Mouse (Mus musculus) neural tube, embryonic 14.5 days (tissue): Measurements from ENCODE around the gene Vmn1r198. TPM values are rescaled to one million over a fixed set of nuclear protein-coding genes. Genes with fewer than 3 reads are reported as not detected.
"Not testable (repeated sequence)": the region's sequence is repeated elsewhere in the genome, so short reads cannot be mapped to it uniquely, and the experiment has no call there.

Experiments
- ATAC-seq: fragments of 200-750 bp; cut with Nextera tagmentation; 2 replicates; pipeline ENCODE4 v1.8.0; 2017; ENCODE audit warnings: low read depth, mild to moderate bottlenecking, moderate TSS enrichment, moderate library complexity
- H3K27ac ChIP-seq: fragments of 300-500 bp; sonication (generic); 2 replicates; pipeline ENCODE4 v1.5.1; 2014; ENCODE audit warnings: low read depth, mild to moderate bottlenecking, control low read depth, low read length, moderate library complexity, mixed read lengths
- H3K27me3 ChIP-seq: fragments of 300-500 bp; sonication (generic); 2 replicates; pipeline ENCODE4 v1.6.1; 2014; ENCODE audit warnings: low read length; ENCODE audit not compliant: control insufficient read depth, insufficient read depth
- H3K36me3 ChIP-seq: fragments of 300-500 bp; sonication (generic); 2 replicates; pipeline ENCODE4 v1.6.1; 2014; ENCODE audit warnings: low read length, mixed read lengths; ENCODE audit not compliant: control insufficient read depth, insufficient read depth
- H3K4me1 ChIP-seq: fragments of 300-500 bp; sonication (generic); 2 replicates; pipeline ENCODE4 v1.6.1; 2014; ENCODE audit warnings: low read length; ENCODE audit not compliant: control insufficient read depth, insufficient read depth
- H3K4me2 ChIP-seq: fragments of 300-500 bp; sonication (generic); 2 replicates; pipeline ENCODE4 v1.6.1; 2014; ENCODE audit warnings: mild to moderate bottlenecking, low read depth, low read length, control low read depth
- H3K4me3 ChIP-seq: fragments of 300-500 bp; sonication (generic); 2 replicates; pipeline ENCODE4 v1.5.1; 2014; ENCODE audit warnings: low read depth, low read length, control low read depth, mixed read lengths
- H3K9ac ChIP-seq: fragments of 300-500 bp; sonication (generic); replicated peaks from 2 replicates; pipeline ENCODE4 v1.6.1; 2014; ENCODE audit warnings: low read depth, mild to moderate bottlenecking, control low read depth, low read length, mixed read lengths
- H3K9me3 ChIP-seq: fragments of 300-500 bp; sonication (generic); 2 replicates; pipeline ENCODE4 v1.6.1; 2016; ENCODE audit warnings: low read length; ENCODE audit not compliant: control insufficient read depth
- WGBS: fragments of 180-500 bp; shearing (Covaris S2); extraction: QIAGEN DNeasy Blood & Tissue Kit; methylation state at CpG from one replicate; pipeline ENCODE4 v1.1.7; 2014; 5-methylcytosine and 5-hydroxymethylcytosine counted together
- polyA plus RNA-seq: library from polyadenylated mRNA; unstranded; fragments of >200 nt; fragmentation: Nextera tagmentation; extraction: Ambion mirVana; gene quantifications from 2 replicates; pipeline ENCODE4 v1.2.1, GENCODE M21; 2014

The Vmn1r198 gene
- polyA plus RNA-seq, 1 experiment from 2014 or later = not detected

DNA sequence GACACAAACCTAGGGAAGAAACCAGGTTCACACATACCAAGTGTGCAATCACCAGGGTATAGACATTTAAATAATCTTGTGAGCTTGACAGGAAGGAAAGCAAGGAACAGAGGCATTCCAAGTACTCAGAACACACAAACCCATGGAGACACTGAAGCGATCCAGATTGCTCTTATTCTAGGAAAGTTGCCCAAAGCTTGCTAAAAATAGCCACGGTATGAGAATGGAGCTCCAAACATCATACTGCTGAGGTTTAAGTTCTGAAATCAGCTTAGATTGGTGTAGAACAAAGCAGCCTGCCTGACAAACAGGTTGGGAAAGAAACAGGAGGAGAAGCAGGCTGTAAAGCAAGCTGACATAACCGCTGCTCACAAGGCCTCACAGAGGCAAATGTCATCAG is 31.0 kb downstream of the Vmn1r198 start:
- H3K4me3 ChIP-seq, H3K36me3 ChIP-seq, H3K9me3 ChIP-seq, H3K4me1 ChIP-seq, ATAC-seq, H3K27me3 ChIP-seq, H3K4me2 ChIP-seq, H3K27ac ChIP-seq, H3K9ac ChIP-seq: not testable (repeated sequence)
- WGBS = 74% methylated on average over 3 of the region's 3 CpGs

DNA sequence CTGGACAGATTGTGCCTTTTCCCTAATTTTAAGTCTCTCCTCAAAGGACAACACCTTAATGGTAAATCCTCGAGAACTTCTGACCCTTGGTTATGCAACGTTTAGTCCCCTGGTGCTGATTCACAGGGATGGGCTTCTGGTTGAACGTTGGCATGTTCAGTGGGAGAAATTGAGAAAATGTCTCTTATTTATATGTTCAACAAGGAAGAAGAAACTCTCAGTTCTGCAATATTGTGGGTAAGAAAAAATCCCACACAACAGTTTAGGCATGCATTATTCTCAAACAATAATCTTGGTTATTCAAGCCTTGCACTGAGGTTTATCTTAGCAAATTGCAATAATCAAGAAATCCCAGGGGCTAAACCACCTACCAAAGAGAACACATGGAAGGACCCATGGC is 33.2 kb downstream of the Vmn1r198 start:
- 95% methylated on average over 3 of the region's 3 CpGs for WGBS
- H3K9me3 ChIP-seq = no peaks in the 10 kb centered on the region
- no peak for ATAC-seq

DNA sequence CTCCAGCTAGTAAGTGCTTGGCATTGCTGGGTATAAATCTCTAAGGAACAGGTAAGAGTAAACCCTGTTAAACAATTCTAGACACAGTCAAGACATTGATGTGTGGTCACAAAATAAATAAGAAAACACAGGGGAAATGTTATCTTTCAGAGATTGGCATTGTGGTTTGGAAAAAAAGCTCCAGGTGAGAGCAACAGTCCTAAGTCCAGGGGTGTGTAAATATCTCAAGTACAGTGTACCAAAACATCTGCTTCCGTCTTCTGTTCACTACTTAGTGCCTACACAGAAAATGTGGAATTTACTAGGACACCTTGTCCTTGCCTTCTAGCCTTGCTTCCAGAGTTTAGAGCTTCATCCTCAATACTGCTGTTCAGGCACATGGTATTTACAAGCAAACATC is 36.9 kb downstream of the Vmn1r198 start:
- Histone ChIP-seq H3K36me3 (no peaks in the 10 kb centered on the region), H3K9ac (no peak overlapping the region), H3K4me2 (no peak overlapping the region), H3K4me1 (no peaks in the 10 kb centered on the region), H3K27ac (no peak overlapping the region), H3K27me3 (no peaks in the 10 kb centered on the region), H3K9me3 (no peaks in the 10 kb centered on the region), H3K4me3 (no peak overlapping the region)
- no peak for ATAC-seq
- WGBS = 100% methylated on average over 1 of the region's 1 CpGs

More for the DNA sequence above, 33.2 kb downstream of the Vmn1r198 start:
- Histone ChIP-seq H3K4me2 (no peak overlapping the region), H3K36me3 (no peaks in the 10 kb centered on the region), H3K27ac (no peak overlapping the region), H3K9ac (no peak overlapping the region), H3K4me3 (no peak overlapping the region), H3K4me1 (no peaks in the 10 kb centered on the region), H3K27me3 (no peaks in the 10 kb centered on the region)

DNA sequence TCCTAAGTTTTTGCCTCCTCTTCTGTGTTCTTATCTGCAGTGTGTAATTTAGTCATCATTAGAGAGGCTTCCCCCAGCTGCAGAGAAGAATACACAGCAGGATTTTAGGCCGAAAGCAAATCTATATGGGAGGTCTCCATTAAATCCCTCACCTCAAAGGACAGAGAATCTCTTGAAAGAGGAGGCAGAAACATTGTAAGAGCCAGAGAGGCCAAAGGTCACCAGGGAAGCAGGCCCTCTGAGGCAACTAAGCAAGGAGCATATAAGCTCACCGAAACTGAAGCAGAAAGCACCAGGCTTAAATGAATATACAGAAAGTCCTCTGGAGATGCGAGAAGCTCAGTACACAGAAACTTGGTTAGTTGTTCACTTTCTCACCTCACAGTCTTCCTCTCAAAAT is 39.9 kb downstream of the Vmn1r198 start, which contains the start of gene Vmn1r200:
Vmn1r200 (plus strand) TSS at position 301 of the 400 bp plus-strand sequence.
- Histone ChIP-seq H3K9ac (no peak within 1 kb of the TSS), H3K4me3 (no peak within 1 kb of the TSS), H3K4me2 (no peak within 1 kb of the TSS), H3K27ac (no peak within 1 kb of the TSS), H3K27me3 (no peaks in the 10 kb centered on the region), H3K9me3 (no peaks in the 10 kb centered on the region), H3K36me3 (no peaks in the 10 kb centered on the region), H3K4me1 (no peaks in the 10 kb centered on the region)
- ATAC-seq = no peak
- WGBS = 55% methylated on average over 3 of the region's 3 CpGs

DNA sequence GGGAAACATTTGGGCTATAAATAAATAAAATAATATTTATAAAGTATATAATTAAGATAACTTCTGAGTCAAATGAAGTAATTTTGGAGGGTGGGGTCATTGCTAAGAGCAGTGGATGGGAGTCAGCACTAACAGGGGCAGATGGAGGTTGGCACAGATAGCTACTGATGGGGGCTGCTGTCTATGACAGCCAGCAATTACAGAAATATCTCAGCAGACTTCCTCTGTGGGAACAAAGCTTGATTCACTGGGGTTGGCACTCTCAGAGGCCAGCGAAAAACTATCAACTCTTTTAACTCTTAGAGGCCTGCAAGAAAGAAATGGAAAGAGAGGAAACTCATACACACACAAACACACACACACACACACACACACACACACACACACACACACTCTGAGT is 52.8 kb downstream of the Vmn1r198 start:
- Histone ChIP-seq H3K27me3 (no peaks in the 10 kb centered on the region), H3K36me3 (no peaks in the 10 kb centered on the region), H3K4me1 (no peaks in the 10 kb centered on the region), H3K9ac (no peak overlapping the region), H3K4me3 (no peak overlapping the region), H3K4me2 (no peak overlapping the region), H3K27ac (no peak overlapping the region), H3K9me3 (no peaks in the 10 kb centered on the region; the same call in 1 of the 2 replicates)
- no peak for ATAC-seq
- 76% methylated on average over 1 of the region's 1 CpGs for WGBS

Other genes with a start within 250 kb of the Vmn1r198 start
- gene Vmn1r189, start 244.5 kb upstream of the Vmn1r198 start, polyA plus RNA-seq = not detected in 2 replicates
- gene Vmn1r191, start 166.4 kb upstream of the Vmn1r198 start, polyA plus RNA-seq = not detected in 2 replicates
- not detected in 2 replicates for gene Vmn1r192, start 159.2 kb upstream of the Vmn1r198 start, polyA plus RNA-seq
- 0.15 TPM in 1 of 2 replicates, not detected in the other for gene Vmn1r193, start 127.2 kb upstream of the Vmn1r198 start, polyA plus RNA-seq
- gene Vmn1r194, start 106.1 kb upstream of the Vmn1r198 start, polyA plus RNA-seq = not detected in 2 replicates
- gene Vmn1r195, start 79.8 kb upstream of the Vmn1r198 start, polyA plus RNA-seq = not detected in 2 replicates
- gene Vmn1r196, start 60.4 kb upstream of the Vmn1r198 start, polyA plus RNA-seq = not detected in 2 replicates
- gene Vmn1r197, start 25.8 kb upstream of the Vmn1r198 start, polyA plus RNA-seq = not detected in 2 replicates
- not detected in 2 replicates for gene Vmn1r199, start 29.5 kb downstream of the Vmn1r198 start, polyA plus RNA-seq
- not detected in 2 replicates for gene Vmn1r200, start 40.0 kb downstream of the Vmn1r198 start, polyA plus RNA-seq
- not detected in 2 replicates for gene Vmn1r201, start 121.6 kb downstream of the Vmn1r198 start, polyA plus RNA-seq
- not detected in 2 replicates for gene Vmn1r202, start 155.0 kb downstream of the Vmn1r198 start, polyA plus RNA-seq
- gene Vmn1r203, start 167.8 kb downstream of the Vmn1r198 start, polyA plus RNA-seq = not detected in 2 replicates
- not detected in 2 replicates for gene Vmn1r204, start 202.8 kb downstream of the Vmn1r198 start, polyA plus RNA-seq
- not detected in 2 replicates for gene Vmn1r205, start 242.6 kb downstream of the Vmn1r198 start, polyA plus RNA-seq